Mouse (Mus musculus): ENCODE measurements around the gene Lmtk2. TPM values are rescaled to one million over a fixed set of nuclear protein-coding genes. Genes with fewer than 3 reads are reported as not detected.
A peak's percentile ranks its signal among the peaks of the same experiment; 100 is the strongest.

Gene Lmtk2
- polyA plus RNA-seq (2016; fragmentation: Nextera tagmentation; extraction: Ambion mirVana), result 5.7 and 5.9 TPM in 2 replicates

GRCm38 (mm10) chr5:144100149-144100935, at the start of gene Lmtk2:
Gene Lmtk2, plus strand, starts transcription at chr5:144100436.
- Histone ChIP-seq H3K4me1 (peaks cover 13% of the 10 kb centered on the region; the same call in 1 of the 2 replicates), H3K9me3 (replicated peaks) (no peaks in the 10 kb centered on the region), H3K27ac (peak within 1 kb of the TSS; percentile 90), H3K36me3 (no peaks in the 10 kb centered on the region), H3K4me3 (peak within 1 kb of the TSS; percentile 100), H3K27me3 (ENCODE audit: low read depth, poor library complexity, severe bottlenecking) (peaks cover 14% of the 10 kb centered on the region; the same call in 1 of the 2 replicates)
- under 1% methylated on average over 85 of the region's 90 CpGs for WGBS
- DNase-seq (ENCODE audit: low spot score), result peak; percentile 94

DNA sequence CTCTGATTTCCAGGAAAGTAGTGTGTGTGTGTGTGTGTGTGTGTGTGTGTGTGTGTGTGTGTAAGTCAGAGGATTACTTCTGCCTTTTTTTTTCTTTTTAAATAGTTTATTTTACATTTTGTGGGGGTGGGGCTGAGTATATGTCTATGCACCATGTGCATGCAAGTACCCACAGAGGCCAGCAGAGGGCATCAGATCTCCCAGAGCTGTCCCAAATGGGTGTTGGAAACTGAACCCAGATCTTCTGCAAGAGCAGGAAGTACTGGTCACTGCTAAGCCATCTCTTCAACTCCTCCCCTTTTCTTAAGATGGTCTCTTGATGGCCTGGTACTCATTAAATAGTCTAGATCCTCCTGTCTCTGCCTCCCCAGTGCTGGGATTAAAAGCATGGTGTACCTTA, 49.0 kb upstream of the Lmtk2 start:
- Histone ChIP-seq H3K36me3 (no peaks in the 10 kb centered on the region), H3K9me3 (replicated peaks) (no peaks in the 10 kb centered on the region), H3K27ac (no peak overlapping the region), H3K27me3 (ENCODE audit: low read depth, poor library complexity, severe bottlenecking) (no peaks in the 10 kb centered on the region), H3K4me1 (0 out of 2 replicates have a peak, but pooled peaks cover 5% of the 10 kb centered on the region), H3K4me3 (no peak overlapping the region)
- no peak for DNase-seq (ENCODE audit: low spot score)

DNA sequence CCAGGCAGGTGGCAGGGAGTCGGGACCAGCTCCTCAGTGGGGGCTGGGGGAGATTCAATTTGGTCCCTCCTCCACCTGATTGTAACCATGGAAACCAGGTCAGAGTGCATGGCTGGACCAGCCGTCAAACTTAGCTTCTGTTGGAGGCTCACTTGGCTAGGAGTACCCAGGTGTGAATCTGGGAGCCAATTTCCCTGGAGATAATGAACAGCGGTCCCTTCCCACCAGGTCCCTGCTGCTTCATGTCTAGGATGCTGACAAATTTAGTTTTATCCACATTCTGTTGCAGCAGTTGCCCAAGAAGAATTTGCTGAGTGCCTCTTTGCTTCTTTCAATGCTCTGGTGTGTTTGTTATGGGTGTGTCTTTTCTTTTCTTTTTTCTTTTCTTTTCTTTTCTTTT, 46.8 kb upstream of the Lmtk2 start:
- H3K9me3 ChIP-seq (replicated peaks), result no peaks in the 10 kb centered on the region
- H3K4me1 ChIP-seq, result no peaks in the 10 kb centered on the region
- 44% methylated on average over 3 of the region's 3 CpGs for WGBS
- H3K27ac ChIP-seq, result no peak overlapping the region
- H3K27me3 ChIP-seq (ENCODE audit: low read depth, poor library complexity, severe bottlenecking), result no peaks in the 10 kb centered on the region
- DNase-seq (ENCODE audit: low spot score), result no peak
- no peaks in the 10 kb centered on the region for H3K36me3 ChIP-seq
- H3K4me3 ChIP-seq, result no peak overlapping the region

GRCm38 (mm10) chr5:144054340-144054739, 45.9 kb upstream of the Lmtk2 start:
- H3K4me1 ChIP-seq, result no peaks in the 10 kb centered on the region
- WGBS, result 91% methylated on average over 6 of the region's 6 CpGs
- no peaks in the 10 kb centered on the region for H3K36me3 ChIP-seq
- H3K9me3 ChIP-seq (replicated peaks), result no peaks in the 10 kb centered on the region
- no peak overlapping the region for H3K27ac ChIP-seq
- H3K4me3 ChIP-seq, result no peak overlapping the region
- DNase-seq (ENCODE audit: low spot score), result no peak
- H3K27me3 ChIP-seq (ENCODE audit: low read depth, poor library complexity, severe bottlenecking), result no peaks in the 10 kb centered on the region

GRCm38 (mm10) chr5:144064093-144064492, 36.1 kb upstream of the Lmtk2 start:
- no peak overlapping the region for H3K4me3 ChIP-seq
- H3K9me3 ChIP-seq (replicated peaks), result no peaks in the 10 kb centered on the region
- no peak overlapping the region for H3K27ac ChIP-seq
- no peaks in the 10 kb centered on the region for H3K4me1 ChIP-seq
- no peaks in the 10 kb centered on the region for H3K36me3 ChIP-seq
- 83% methylated on average over 5 of the region's 5 CpGs for WGBS
- H3K27me3 ChIP-seq (ENCODE audit: low read depth, poor library complexity, severe bottlenecking), result no peaks in the 10 kb centered on the region
- DNase-seq (ENCODE audit: low spot score), result no peak

GRCm38 (mm10) chr5:144066036-144066435, 34.2 kb upstream of the Lmtk2 start:
- Histone ChIP-seq H3K9me3 (replicated peaks) (no peaks in the 10 kb centered on the region), H3K36me3 (no peaks in the 10 kb centered on the region), H3K4me1 (no peaks in the 10 kb centered on the region), H3K4me3 (no peak overlapping the region), H3K27me3 (ENCODE audit: low read depth, poor library complexity, severe bottlenecking) (no peaks in the 10 kb centered on the region), H3K27ac (no peak overlapping the region)
- WGBS, result 86% methylated on average over 2 of the region's 2 CpGs
- DNase-seq (ENCODE audit: low spot score), result no peak

GRCm38 (mm10) chr5:144070064-144070463, 30.2 kb upstream of the Lmtk2 start:
- 97% methylated on average over 1 of the region's 1 CpGs for WGBS
- no peaks in the 10 kb centered on the region for H3K4me1 ChIP-seq
- no peak for DNase-seq (ENCODE audit: low spot score)
- H3K27ac ChIP-seq, result no peak overlapping the region
- H3K4me3 ChIP-seq, result no peak overlapping the region
- no peaks in the 10 kb centered on the region for H3K9me3 ChIP-seq (replicated peaks)
- H3K36me3 ChIP-seq, result no peaks in the 10 kb centered on the region
- H3K27me3 ChIP-seq (ENCODE audit: low read depth, poor library complexity, severe bottlenecking), result no peaks in the 10 kb centered on the region

DNA sequence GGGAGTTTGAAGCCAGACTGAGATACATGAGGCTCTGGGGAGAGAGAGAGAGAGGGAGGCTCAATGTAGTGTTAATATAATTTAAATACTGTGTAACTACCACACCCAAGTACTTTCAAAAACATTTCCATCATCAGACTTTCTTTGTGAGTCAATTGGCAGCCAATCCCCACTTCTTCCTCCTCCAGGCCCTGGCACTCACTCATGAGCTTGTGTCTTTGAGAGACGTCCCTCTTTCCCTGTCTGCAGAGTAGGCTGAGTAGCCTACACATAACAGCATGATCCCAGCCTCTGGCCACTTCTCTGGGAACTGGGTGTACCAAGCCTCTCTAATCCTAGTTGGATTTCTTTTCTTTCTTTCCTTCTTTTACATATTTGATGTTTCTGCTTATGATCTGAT, 29.0 kb upstream of the Lmtk2 start:
- Histone ChIP-seq H3K27me3 (ENCODE audit: low read depth, poor library complexity, severe bottlenecking) (no peaks in the 10 kb centered on the region), H3K9me3 (replicated peaks) (no peaks in the 10 kb centered on the region), H3K4me1 (no peaks in the 10 kb centered on the region), H3K27ac (no peak overlapping the region), H3K4me3 (no peak overlapping the region), H3K36me3 (no peaks in the 10 kb centered on the region)
- WGBS, result 60% methylated on average over 1 of the region's 1 CpGs
- no peak for DNase-seq (ENCODE audit: low spot score)

DNA sequence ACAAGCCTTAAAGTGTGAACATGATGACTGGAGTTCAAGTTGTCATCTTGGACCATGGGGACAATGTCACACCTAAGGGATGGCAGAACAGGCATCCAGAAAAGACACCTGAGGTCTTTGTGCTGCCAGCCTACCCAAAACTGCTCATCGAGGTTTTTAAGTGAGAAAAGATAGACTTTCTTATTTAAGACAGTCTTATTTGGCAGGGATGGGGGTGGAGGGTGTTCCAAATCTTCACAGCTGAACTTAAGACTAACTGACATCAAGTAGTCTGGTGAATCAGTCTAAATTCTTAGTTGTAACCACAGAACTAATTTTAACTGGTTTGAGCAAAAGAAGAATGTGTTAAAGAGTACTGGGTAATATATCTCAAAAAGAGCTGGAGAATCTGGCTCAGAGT, 22.7 kb upstream of the Lmtk2 start:
- Histone ChIP-seq H3K27me3 (ENCODE audit: low read depth, poor library complexity, severe bottlenecking) (no peaks in the 10 kb centered on the region), H3K4me1 (no peaks in the 10 kb centered on the region), H3K4me3 (no peak overlapping the region), H3K27ac (no peak overlapping the region), H3K36me3 (no peaks in the 10 kb centered on the region), H3K9me3 (replicated peaks) (no peaks in the 10 kb centered on the region)
- WGBS, result 81% methylated on average over 1 of the region's 1 CpGs
- no peak for DNase-seq (ENCODE audit: low spot score)

DNA sequence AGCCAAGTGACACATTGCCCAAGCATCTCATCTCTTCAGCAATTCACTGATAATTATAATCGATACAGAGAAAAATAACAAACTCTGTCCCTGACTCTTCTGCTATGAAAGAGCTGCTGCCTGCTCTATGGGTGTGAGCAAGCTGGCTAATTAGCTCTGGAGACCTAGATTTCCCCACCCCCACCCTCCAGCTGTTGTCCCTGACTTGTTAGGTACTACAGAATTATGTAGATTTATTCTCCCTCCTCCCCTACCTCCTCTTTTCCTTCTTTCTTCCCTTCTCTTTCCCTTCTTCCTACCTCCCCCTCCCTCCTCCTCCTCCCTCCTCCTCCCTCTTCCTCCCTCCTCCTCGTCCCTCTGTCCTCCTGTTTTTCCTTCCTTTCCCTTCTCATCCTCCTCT, 19.4 kb upstream of the Lmtk2 start:
- no peaks in the 10 kb centered on the region for H3K36me3 ChIP-seq
- 73% methylated on average over 2 of the region's 2 CpGs for WGBS
- no peaks in the 10 kb centered on the region for H3K27me3 ChIP-seq (ENCODE audit: low read depth, poor library complexity, severe bottlenecking)
- H3K4me3 ChIP-seq, result no peak overlapping the region
- H3K4me1 ChIP-seq, result no peaks in the 10 kb centered on the region
- no peaks in the 10 kb centered on the region; the same call in 1 of the 2 replicates for H3K9me3 ChIP-seq (replicated peaks)
- no peak for DNase-seq (ENCODE audit: low spot score)
- H3K27ac ChIP-seq, result no peak overlapping the region

GRCm38 (mm10) chr5:144082006-144082405, 18.2 kb upstream of the Lmtk2 start:
- WGBS, result 91% methylated on average over 5 of the region's 5 CpGs
- no peak for DNase-seq (ENCODE audit: low spot score)
- Histone ChIP-seq H3K36me3 (no peaks in the 10 kb centered on the region), H3K4me3 (no peak overlapping the region), H3K9me3 (replicated peaks) (no peaks in the 10 kb centered on the region; the same call in 1 of the 2 replicates), H3K4me1 (no peaks in the 10 kb centered on the region), H3K27me3 (ENCODE audit: low read depth, poor library complexity, severe bottlenecking) (no peaks in the 10 kb centered on the region), H3K27ac (no peak overlapping the region)

GRCm38 (mm10) chr5:144083521-144083920, 16.7 kb upstream of the Lmtk2 start:
- no peak for DNase-seq (ENCODE audit: low spot score)
- Histone ChIP-seq H3K4me3 (no peak overlapping the region), H3K9me3 (replicated peaks) (no peaks in the 10 kb centered on the region; the same call in 1 of the 2 replicates), H3K27me3 (ENCODE audit: low read depth, poor library complexity, severe bottlenecking) (no peaks in the 10 kb centered on the region), H3K27ac (no peak overlapping the region), H3K36me3 (no peaks in the 10 kb centered on the region), H3K4me1 (no peaks in the 10 kb centered on the region)
- 97% methylated on average over 2 of the region's 2 CpGs for WGBS

GRCm38 (mm10) chr5:144084271-144084670, 16.0 kb upstream of the Lmtk2 start:
- no peaks in the 10 kb centered on the region for H3K36me3 ChIP-seq
- no peaks in the 10 kb centered on the region for H3K27me3 ChIP-seq (ENCODE audit: low read depth, poor library complexity, severe bottlenecking)
- no peak overlapping the region for H3K4me3 ChIP-seq
- no peaks in the 10 kb centered on the region for H3K4me1 ChIP-seq
- H3K9me3 ChIP-seq (replicated peaks), result no peaks in the 10 kb centered on the region; the same call in 1 of the 2 replicates
- H3K27ac ChIP-seq, result no peak overlapping the region
- WGBS, result 69% methylated on average over 4 of the region's 4 CpGs
- no peak for DNase-seq (ENCODE audit: low spot score)
